Mouse (Mus musculus) embryo, embryonic 11.5 days (tissue): ENCODE data around the gene Isl2.
A peak's percentile ranks its signal among the peaks of the same experiment; 100 is the strongest.

Source experiments
- DNase-seq: peaks from one replicate; pipeline ENCODE4 v3.0.0-alpha.2; 2012; ENCODE audit warnings: low read depth, low spot score

Gene Isl2

DNA sequence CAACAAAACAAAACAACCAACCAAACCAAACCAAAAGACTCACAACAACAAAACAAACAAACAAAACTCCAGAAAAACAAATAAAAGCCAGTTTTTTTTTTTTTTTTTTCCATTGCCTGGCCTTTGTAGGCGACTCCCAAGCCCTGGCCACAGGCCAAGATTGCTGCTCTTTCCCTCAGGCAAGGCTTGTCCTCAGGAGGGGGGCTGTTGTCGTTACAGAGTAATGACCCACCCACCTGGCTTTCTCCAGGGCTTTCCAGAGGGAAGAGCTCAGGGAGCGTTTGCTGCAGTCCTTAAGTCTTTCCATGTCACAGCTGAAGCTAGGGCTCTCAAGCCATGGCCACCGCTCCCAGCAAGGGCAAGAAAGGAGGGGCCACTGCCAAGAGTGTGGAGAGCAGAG, at the start of gene Isl2:
Gene Isl2 (plus strand): TSS at position 296 of the 400 bp plus-strand sequence.
- DNase-seq, result no peak

DNA sequence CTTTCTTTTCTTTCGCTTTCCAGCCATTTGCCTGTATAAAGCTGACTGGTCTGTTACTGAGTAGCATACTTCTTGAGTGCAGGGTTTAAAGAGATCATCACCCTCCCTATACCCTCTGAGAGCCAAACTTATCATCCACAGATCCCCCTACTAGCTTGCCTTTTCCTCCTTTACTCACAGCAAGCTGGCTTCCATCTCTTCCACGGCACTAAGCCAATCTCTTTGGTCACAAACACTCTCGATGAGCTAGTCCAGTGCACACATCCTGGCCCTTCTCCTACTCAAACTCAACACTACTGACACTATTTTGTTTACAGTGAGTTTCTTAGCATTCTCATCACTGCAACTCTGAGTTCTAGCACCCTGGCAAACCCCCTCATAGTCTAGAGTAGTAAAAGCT, 30.6 kb upstream of the Isl2 start:
- DNase-seq, result no peak

DNA sequence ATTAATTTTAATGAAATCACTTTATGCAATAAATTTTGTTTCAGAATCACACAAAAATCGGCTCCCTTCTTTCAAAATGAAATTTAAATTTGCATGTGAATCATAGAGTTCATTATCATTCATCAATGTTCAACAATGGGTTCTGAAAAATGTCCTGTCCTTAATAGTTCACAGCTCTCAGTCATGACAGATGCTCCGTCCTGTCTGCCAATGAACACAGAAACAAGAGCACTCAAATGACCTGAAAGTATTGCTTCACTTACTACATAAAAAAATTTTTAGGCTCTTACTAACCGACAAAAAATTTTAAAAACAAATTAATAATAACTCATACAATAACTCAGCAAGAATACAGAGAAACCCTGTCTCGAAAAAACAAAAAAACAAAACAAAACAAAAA, 29.8 kb upstream of the Isl2 start:
- DNase-seq, result no peak

DNA sequence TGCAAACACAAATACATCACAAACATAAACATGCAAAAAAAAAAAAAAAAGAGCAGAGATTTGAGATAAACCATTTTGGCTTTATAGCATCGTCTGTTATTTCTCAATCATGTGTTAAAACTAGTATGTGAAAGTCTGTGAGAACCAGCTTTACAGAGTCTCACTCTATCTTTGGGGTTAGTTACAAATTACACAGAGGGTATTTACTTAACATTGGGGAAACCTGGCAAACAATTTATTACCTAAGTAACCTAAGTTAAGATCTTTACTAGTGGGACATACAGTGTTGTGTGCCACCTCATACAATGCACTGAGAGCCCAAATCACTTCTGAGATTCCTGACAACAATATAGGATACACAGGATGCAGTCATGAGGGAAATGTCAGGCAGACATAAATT, 28.7 kb upstream of the Isl2 start:
- DNase-seq, result no peak

DNA sequence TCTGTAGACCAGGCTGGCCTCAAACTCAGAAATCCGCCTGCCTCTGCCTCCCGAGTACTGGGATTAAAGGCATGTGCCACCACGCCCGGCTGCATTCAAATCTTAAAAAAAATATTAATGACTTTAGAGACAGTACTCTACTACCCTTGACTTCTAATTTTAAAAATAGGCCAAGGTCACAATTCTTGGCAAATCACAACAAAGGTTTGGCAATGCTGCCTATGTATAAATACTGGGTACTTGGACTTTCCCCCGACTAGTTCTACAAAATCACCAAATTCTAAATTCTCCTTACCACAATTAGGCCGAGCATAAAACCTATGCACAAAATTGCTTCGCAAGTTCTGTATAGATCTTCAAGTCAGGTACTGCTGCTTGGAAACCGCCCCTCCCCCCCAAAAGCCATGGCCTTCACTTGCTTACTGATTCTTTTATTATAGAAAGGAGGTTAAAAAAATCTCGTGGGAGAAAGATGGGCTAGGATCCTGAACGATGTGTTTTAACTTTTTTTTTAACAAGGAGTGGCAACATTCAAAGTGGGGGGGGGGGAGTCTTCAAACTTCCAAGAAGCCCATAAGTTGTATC, 27.7 kb upstream of the Isl2 start:
- DNase-seq, result no peak

DNA sequence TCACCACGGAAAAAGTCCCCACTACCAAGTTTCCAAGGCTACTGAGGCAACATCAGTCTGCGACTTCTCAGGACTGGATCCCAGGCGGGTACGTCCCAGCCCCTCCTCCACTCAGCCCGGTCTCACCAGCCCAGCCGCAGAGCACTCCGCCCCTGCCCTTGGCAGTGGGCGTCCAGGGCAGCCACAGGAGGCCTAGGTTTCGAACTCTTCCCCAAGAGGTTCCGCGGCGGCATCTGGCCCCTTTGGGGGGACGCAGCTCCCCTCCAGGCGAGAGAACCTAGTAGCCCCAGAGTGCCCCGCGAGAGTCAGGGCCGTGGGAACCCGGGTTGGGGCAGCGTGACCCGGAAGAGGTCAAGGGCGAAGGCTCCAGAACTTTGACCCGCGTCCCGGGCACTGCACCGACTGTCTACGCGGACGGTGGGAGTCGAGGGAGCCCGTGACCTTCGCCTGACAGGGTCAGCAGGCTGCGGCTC, 26.9 kb upstream of the Isl2 start:
- no peak for DNase-seq

DNA sequence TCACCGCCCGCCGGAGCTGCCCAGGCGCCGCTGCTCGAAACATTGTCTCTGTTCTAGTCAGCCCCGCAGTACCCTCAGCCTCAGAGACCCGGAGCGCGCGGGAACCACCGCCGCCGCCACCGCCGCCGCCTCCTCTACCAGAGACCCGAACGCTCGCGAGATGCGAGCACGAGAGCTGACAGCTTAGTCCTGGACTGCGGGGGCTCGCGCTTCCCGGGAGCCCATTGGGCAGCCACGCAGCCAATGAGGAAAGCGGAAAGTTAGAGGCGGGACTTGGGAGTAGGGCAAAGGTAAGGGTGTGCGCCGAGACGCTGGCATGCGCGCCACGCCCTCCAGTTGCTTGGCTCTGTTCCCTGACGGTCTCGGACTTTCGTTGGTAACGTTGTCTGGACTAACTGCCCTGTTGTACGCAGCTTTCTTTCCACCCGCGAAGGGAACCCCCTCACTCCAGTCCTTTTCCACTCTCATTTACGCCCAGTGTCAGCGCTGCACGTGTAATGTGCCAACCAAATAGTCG, 26.4 kb upstream of the Isl2 start, which contains the start of gene Etfa:
Gene Etfa (minus strand): TSS at position 217 of the 517 bp plus-strand sequence.
- peak; percentile 96 for DNase-seq

DNA sequence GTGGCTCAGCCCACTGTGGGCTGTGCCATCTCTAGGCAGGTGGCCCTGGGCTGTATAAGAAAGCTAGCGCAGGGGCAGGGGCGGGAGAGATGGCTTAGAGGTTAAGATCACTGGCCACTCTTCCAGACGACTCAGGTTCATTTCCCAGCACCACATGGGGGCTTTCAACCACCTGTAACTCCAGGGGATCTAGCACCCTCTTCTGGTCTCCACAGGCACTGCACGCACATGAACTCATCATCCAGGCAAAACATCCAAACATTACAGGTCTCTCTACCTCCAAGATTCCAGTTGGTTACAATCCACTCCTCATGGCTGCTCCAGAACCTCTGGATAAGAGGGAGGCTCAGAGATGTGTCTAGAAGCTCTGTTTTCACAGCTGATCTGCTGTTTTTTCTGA, 12.8 kb upstream of the Isl2 start:
- DNase-seq, result no peak

DNA sequence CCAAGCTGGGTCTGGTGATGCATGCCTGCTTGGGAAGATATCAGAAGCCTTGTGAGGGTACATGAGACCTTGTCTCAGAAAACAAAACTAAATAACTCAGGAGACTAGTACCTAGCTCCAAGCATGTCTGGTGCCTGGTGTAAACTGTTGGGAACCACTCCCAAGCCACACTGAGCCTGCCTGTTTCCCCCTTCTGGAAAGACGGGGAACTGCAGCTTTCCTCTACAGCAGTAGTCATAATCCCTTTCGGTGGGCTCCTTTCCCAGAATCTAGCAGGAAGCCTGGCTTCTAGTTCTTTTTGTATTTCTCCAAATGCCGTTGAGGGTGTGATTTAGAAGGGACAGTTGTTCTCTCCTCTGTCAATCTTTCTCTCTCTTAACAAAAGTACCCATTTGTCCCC, 2.6 kb upstream of the Isl2 start:
- DNase-seq, result no peak

DNA sequence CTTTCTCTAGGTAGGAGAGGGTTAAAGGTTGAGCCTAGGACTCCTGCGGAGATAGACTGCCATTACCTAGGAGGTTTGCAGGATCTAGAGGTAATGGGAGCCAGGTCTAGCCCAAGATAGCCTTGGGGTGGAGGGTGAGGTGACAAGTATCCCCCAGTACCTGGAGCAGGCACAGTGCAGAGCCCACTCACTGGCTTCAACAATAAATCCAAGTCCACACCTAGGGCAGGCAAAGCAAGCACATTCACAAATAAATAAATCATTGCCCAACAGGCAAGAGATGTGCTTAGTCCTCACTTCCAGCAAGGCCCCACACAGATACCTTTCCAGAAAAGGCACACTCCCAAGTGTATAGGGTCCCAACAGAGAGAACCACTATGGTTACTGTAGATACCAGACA, 534 bp downstream of the Isl2 start:
- DNase-seq, result no peak

DNA sequence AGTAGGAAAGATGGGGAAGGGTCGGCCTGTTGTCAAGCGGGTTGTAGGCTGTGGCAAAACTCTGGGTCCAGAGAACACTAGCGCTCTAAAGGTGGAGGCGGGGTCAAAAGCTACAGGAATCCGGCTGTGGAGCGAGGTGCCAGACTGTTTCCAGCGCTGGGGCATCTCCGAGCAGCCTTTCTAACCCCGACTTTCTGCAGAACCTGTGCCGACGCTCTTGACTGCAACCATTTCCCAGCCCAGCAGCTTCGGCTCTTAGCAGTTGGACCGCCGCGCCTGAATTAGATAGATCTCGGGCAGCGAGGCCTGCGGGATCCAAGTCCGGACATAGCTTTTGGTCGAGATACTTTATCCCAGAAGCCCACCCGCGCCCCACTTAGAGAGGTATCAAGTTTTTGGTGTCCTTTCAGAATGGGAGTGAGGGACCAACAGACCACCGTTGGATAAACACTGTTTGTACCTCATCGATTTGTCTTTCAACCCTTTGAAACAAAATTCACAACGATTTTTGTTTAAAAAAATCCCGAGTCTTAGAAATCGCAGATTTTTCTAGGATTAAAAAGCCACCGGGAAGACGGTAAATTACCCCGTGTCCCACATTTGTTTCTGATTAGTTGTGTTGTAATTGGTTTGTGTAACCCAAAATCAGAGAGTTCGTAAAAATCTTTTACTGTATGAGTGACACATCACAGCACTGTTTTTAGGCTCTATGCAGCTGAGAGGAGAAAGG, 1.4 kb downstream of the Isl2 start:
- DNase-seq, result no peak

DNA sequence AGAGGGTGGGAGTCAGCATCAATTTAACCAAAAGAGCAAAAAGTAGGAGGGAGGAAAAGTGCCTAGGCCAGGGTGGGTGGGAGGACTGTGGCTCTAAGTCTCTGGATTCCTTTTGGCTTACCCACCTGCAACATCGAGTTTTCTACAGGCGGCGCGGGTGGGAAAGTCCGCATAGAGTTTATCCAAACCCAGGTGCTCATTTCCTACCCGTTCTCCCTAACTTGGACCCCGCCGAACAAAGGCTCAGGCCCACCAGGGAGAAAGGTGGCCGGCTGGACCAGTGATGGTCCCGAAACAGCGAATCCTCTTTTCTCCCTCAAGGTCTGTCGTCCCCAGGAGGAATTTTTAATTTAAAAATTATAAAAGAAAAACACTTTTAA, 1.9 kb downstream of the Isl2 start:
- no peak for DNase-seq

DNA sequence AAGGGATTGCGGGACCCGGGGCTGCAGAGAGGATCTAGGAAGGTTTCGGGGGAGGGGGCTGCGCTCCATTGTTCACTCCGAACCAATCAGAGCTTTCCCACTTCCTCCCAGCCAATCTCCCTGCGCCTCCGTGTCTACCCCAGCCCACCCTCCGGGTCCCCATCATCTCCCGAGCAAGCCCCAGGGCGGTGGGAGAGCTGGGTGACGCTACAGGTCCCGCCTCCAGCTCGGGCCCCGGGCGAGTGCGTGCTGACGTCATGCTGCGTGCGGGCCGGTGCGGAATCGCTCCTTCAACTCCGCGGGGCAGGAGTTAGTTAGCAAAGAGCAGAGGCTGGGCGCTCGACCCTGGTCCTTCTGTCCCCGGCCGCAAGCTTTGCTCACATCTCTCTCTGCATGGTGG, 2.4 kb downstream of the Isl2 start:
- peak; percentile 83 for DNase-seq

DNA sequence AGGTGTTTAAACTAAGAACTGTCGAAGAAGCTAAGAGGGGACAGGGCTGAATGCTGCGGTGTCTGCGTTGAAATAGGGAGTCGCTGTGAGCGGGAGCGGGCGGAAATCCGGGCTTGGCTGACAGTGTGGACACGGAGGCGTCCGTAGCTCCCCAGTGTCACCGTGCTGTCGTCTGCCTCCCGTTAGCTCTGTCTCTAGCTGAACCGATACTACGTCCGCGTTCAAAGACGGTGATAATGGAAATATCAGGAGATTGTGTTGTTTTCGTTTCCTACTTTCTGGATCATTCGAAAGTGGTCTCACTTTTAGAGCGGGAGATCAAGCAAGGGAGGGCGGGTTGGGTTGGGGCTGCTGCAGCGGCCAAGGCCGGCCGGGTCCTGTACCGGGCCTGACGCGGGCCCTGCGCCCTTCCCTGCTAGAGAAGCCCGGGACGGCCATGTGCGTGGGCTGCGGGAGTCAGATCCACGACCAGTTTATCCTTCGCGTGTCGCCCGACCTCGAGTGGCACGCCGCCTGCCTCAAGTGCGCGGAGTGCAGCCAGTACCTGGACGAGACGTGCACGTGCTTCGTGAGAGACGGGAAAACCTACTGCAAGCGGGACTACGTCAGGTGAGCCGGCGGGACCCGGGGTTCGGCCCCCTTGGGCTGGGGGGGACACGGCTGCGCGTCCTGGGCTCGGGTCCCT, 3.4 kb downstream of the Isl2 start:
- no peak for DNase-seq

DNA sequence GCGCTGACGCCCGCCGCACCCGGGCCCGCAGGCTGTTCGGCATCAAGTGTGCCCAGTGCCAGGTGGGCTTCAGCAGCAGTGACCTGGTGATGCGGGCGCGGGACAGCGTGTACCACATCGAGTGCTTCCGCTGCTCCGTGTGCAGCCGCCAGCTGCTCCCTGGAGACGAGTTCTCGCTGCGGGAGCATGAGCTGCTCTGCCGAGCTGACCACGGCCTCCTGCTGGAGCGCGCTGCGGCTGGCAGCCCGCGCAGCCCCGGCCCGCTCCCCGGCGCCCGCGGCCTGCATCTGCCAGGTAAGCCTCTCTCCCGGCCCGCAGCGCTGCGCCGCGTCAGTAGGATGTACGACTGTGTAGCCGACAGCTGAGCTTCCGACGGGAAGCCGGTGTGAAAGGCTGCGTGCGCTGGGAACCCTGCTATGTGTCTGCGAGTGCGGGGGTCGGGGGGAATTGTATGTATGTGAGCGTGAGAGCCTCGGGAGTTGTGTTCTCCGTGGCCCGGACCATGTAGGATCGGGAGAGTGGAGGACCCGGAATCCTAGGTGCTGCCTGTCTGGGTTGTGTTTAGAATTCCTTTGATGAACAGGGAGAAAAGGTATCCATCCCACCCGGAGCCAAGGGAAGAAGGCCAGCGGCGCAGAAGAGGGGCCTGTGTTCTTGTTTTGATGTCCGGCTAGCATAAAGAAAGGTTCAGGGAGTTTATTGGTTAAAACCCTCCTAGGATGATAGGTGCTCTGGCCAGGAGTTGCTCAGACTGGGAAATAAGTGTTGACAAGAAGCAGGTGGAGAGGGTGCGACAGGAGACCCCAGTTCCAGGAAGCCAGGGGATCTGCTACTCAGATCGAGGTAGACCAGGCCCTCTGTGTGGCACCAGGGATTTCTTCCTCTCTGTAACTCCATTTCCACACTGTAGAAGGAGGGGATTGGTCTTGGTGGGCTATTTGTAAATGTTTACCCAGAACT, 4.2 kb downstream of the Isl2 start:
- no peak for DNase-seq

DNA sequence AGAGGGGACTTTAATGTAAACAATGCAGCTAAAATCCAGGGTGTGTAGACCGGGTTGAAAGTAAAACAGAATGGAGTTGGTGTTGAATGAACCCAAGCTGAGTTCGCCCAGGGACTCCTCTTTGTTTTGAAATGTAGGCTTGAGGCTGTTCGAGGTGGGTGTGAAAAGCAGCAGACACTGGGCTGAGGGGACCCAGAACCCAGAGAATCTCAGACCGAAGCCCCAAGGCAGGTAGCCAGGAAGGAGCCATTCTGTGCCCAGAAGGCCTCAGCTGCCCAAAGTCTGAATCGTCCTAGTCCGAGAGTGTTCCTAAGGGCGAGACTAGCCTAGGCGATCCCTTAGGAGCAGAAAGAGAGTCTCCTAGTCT, 4.8 kb downstream of the Isl2 start:
- no peak for DNase-seq

DNA sequence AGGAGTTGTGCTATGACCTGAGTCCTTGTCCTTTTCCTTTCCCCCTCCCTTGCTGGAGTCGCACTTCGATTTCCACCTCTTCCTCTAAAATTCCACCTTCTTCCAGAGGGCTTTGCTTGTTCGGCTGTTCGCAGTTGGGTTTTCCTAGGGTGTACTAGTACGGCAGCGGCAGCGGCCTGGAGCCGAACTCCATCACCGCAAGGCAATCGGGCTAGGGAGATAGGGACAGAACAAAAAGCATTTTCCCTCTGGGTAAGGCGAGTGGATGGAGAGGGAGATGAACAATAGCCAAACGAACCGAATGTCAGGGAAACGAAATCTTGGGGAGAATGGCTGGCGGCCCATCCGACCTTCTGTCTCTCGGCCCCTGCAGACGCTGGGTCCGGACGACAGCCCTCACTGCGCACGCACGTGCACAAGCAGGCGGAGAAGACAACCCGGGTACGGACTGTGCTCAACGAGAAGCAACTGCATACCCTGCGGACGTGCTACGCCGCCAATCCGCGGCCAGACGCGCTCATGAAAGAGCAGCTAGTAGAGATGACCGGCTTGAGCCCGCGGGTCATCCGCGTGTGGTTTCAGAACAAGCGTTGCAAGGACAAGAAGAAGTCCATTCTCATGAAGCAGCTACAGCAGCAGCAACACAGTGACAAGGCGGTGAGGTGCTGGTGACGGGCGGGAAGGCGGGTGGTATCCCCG, 5.4 kb downstream of the Isl2 start:
- no peak for DNase-seq

DNA sequence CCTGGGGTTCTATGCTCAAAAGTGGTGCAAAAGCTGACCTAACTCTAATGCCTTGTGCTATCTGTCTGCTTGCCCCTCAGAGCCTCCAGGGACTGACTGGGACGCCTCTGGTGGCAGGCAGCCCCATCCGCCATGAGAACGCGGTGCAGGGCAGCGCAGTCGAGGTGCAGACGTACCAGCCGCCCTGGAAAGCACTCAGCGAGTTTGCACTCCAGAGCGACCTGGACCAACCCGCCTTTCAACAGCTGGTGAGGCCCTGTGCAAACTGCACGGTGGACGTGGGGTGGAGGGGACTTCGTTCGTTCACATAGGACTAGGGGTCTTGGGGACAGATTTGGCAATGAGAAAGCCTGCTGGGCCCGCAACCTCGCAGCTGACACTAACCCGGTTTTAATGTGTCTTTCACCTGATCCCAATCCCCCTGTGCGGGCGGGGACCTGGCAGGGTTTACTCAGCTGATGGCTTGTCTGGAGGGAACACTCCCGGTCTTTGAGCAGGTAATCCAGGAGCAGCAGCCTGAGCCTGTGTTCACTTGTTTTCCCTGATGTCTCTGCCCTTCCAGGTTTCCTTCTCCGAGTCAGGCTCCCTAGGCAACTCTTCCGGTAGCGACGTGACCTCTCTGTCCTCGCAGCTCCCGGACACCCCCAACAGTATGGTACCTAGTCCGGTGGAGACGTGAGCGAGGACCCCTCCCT, 6.5 kb downstream of the Isl2 start:
- no peak for DNase-seq

DNA sequence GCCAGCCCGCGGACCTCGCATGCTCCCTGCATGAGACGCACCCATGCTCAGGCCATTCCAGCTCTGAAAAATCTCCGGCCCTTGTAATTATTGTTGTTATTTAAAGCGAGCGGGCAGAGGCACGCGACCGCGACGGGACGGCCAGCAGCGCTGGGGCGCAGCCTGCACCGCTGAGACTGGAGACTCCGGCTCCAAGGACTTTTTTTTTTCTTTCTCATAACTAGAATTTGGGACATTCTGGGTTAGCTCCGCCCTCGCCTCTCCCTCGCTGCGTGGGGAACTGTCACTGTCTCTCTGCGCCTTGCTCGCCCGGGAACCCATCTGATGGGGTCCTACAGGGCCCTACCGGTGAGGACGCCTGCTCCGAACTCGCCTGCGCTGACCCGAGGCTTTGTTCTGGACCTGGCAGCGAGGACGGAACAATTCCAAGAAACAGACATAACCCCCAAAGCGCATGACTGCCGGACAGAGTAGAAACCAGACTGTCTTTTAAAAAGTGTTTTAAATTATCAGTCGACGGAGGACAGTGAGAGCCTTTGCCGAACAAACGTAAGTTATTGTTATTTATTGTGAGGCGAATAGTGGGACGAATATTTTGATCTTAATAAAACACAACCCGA, 7.2 kb downstream of the Isl2 start:
- no peak for DNase-seq
